Mouse (Mus musculus): Measurements from ENCODE around the gene Rnf220. TPM values are rescaled to one million over a fixed set of nuclear protein-coding genes. Genes with fewer than 3 reads are reported as not detected.

The Rnf220 gene
- total and polyA plus RNA-seq, 2 experiments from 2014 or later, result 25.6 to 62.3 TPM

DNA sequence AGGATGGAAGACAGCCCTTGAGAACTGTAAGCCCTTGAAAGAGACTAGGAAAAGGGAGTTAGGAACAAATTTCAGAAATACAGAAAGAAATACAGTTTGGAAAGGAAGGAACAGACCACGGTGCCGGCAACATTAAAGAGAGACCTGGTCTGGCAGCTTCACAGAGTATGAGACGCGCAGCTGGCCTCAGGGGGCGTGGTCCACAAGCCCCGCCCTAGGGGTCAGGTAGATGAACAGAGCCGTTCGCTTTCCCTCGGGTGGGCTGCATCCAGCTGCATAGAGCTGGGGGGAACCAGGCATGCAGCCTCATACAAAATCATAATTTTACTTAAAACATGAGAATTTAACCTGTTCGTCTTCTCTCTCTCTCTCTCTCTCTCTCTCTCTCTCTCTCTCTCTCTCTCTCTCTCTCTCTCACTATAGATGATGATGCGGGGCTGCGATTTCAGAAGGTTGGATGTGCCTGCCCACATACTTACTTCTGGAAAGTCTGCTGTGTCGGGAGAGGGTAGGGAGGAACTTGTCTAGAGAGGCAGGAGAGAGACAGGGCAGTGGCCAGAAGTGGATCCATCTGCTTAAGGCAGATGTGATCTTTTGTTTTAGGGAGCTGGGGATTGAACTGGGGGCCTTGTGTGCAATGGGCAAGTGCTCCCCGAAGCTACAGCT, 59.7 kb downstream of the Rnf220 start:
- H3K4me3 ChIP-seq (ENCODE audit: low read depth, low read length), result no peak overlapping the region
- peaks cover 7% of the 10 kb centered on the region; the same call in 1 of the 2 replicates for H3K27me3 ChIP-seq (ENCODE audit: control insufficient read depth, insufficient read depth, low read length)
- H3K36me3 ChIP-seq (replicated peaks; ENCODE audit: control insufficient read depth, insufficient read depth, low read length), result no peaks in the 10 kb centered on the region
- no peak overlapping the region for H3K4me2 ChIP-seq (ENCODE audit: low read depth, low read length)
- WGBS, result 29% methylated on average over 14 of the region's 14 CpGs
- H3K4me1 ChIP-seq (ENCODE audit: control insufficient read depth, insufficient read depth), result no peaks in the 10 kb centered on the region
- ATAC-seq (ENCODE audit: insufficient read depth, low read depth) (no peak), DNase-seq (ENCODE audit: low spot score) (no peak)
- TF ChIP-seq EP300 (IDR thresholded peaks at IDR 0.05; ENCODE audit: low read depth) (no peak), CTCF (IDR thresholded peaks at IDR 0.05; ENCODE audit: low read depth) (no peak)
- H3K27ac ChIP-seq (ENCODE audit: low read depth), result no peak overlapping the region
- H3K9ac ChIP-seq (replicated peaks; ENCODE audit: low read depth, low read length), result no peak overlapping the region
- H3K9me3 ChIP-seq (replicated peaks; ENCODE audit: control insufficient read depth, low read length), result no peaks in the 10 kb centered on the region

GRCm38 (mm10) chr4:117434336-117434735, 62.5 kb downstream of the Rnf220 start:
- TF ChIP-seq CTCF (IDR thresholded peaks at IDR 0.05; ENCODE audit: low read depth) (no peak), EP300 (IDR thresholded peaks at IDR 0.05; ENCODE audit: low read depth) (no peak)
- H3K4me1 ChIP-seq (ENCODE audit: control insufficient read depth, insufficient read depth), result no peaks in the 10 kb centered on the region
- H3K36me3 ChIP-seq (replicated peaks; ENCODE audit: control insufficient read depth, insufficient read depth, low read length), result no peaks in the 10 kb centered on the region
- WGBS, result 81% methylated on average over 8 of the region's 8 CpGs
- H3K9ac ChIP-seq (replicated peaks; ENCODE audit: low read depth, low read length), result no peak overlapping the region
- no peak overlapping the region for H3K4me2 ChIP-seq (ENCODE audit: low read depth, low read length)
- no peaks in the 10 kb centered on the region for H3K9me3 ChIP-seq (replicated peaks; ENCODE audit: control insufficient read depth, low read length)
- DNase-seq (ENCODE audit: low spot score) (no peak), ATAC-seq (ENCODE audit: insufficient read depth, low read depth) (no peak)
- H3K27ac ChIP-seq (ENCODE audit: low read depth), result no peak overlapping the region
- H3K4me3 ChIP-seq (ENCODE audit: low read depth, low read length), result no peak overlapping the region
- H3K27me3 ChIP-seq (ENCODE audit: control insufficient read depth, insufficient read depth, low read length), result peaks cover 12% of the 10 kb centered on the region; the same call in 1 of the 2 replicates

- Histone ChIP-seq H3K27ac (ENCODE audit: low read depth) (no peak overlapping the region), H3K27me3 (ENCODE audit: control insufficient read depth, insufficient read depth, low read length) (0 out of 2 replicates have a peak, but pooled peaks cover 5% of the 10 kb centered on the region), H3K4me1 (ENCODE audit: control insufficient read depth, insufficient read depth) (no peaks in the 10 kb centered on the region), H3K4me3 (ENCODE audit: low read depth, low read length) (no peak overlapping the region), H3K4me2 (ENCODE audit: low read depth, low read length) (no peak overlapping the region), H3K36me3 (replicated peaks; ENCODE audit: control insufficient read depth, insufficient read depth, low read length) (no peaks in the 10 kb centered on the region), H3K9me3 (replicated peaks; ENCODE audit: control insufficient read depth, low read length) (no peaks in the 10 kb centered on the region), H3K9ac (replicated peaks; ENCODE audit: low read depth, low read length) (no peak overlapping the region)
- ATAC-seq (ENCODE audit: insufficient read depth, low read depth) (no peak), DNase-seq (ENCODE audit: low spot score) (no peak)
- TF ChIP-seq CTCF (IDR thresholded peaks at IDR 0.05; ENCODE audit: low read depth), result no peak
- no peak for TF ChIP-seq EP300 (IDR thresholded peaks at IDR 0.05; ENCODE audit: low read depth)
- 56% methylated on average over 9 of the region's 9 CpGs for WGBS
These were observed 67.2 kb downstream of the Rnf220 start for GRCm38 (mm10) chr4:117429604-117430003.

DNA sequence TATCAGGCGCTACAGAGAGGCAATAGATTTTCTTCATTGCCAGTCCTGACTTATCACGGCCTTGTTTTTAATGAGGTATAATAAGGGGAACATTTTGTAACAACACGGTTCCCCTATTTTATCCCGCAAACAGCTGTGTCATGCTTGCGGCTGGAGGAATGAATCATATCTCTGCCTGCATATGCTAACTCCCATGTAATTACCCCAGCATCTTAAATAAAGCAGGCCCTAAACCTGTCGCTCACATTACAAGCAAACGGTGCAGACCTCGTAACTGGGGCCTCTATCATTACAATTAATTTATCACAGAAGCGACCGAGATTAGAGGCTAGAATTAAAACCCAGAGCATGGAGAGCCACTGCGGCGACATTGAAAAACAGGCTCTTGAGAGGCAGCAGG, 69.3 kb downstream of the Rnf220 start:
- ATAC-seq (ENCODE audit: insufficient read depth, low read depth), result no peak
- Histone ChIP-seq H3K4me2 (ENCODE audit: low read depth, low read length) (no peak overlapping the region), H3K4me3 (ENCODE audit: low read depth, low read length) (no peak overlapping the region), H3K27me3 (ENCODE audit: control insufficient read depth, insufficient read depth, low read length) (0 out of 2 replicates have a peak, but pooled peaks cover 5% of the 10 kb centered on the region), H3K9me3 (replicated peaks; ENCODE audit: control insufficient read depth, low read length) (no peaks in the 10 kb centered on the region), H3K36me3 (replicated peaks; ENCODE audit: control insufficient read depth, insufficient read depth, low read length) (no peaks in the 10 kb centered on the region), H3K27ac (ENCODE audit: low read depth) (no peak overlapping the region), H3K4me1 (ENCODE audit: control insufficient read depth, insufficient read depth) (no peaks in the 10 kb centered on the region), H3K9ac (replicated peaks; ENCODE audit: low read depth, low read length) (no peak overlapping the region)
- no peak for DNase-seq (ENCODE audit: low spot score)
- TF ChIP-seq CTCF (IDR thresholded peaks at IDR 0.05; ENCODE audit: low read depth) (no peak), EP300 (IDR thresholded peaks at IDR 0.05; ENCODE audit: low read depth) (no peak)
- 42% methylated on average over 12 of the region's 12 CpGs for WGBS

- DNase-seq (ENCODE audit: low spot score) (no peak), ATAC-seq (ENCODE audit: insufficient read depth, low read depth) (no peak)
- H3K4me2 ChIP-seq (ENCODE audit: low read depth, low read length), result no peak overlapping the region
- H3K9ac ChIP-seq (replicated peaks; ENCODE audit: low read depth, low read length), result no peak overlapping the region
- H3K4me3 ChIP-seq (ENCODE audit: low read depth, low read length), result no peak overlapping the region
- H3K27ac ChIP-seq (ENCODE audit: low read depth), result no peak overlapping the region
- no peaks in the 10 kb centered on the region for H3K9me3 ChIP-seq (replicated peaks; ENCODE audit: control insufficient read depth, low read length)
- 82% methylated on average over 7 of the region's 7 CpGs for WGBS
- H3K4me1 ChIP-seq (ENCODE audit: control insufficient read depth, insufficient read depth), result no peaks in the 10 kb centered on the region
- no peaks in the 10 kb centered on the region for H3K27me3 ChIP-seq (ENCODE audit: control insufficient read depth, insufficient read depth, low read length)
- TF ChIP-seq CTCF (IDR thresholded peaks at IDR 0.05; ENCODE audit: low read depth) (no peak), EP300 (IDR thresholded peaks at IDR 0.05; ENCODE audit: low read depth) (no peak)
- H3K36me3 ChIP-seq (replicated peaks; ENCODE audit: control insufficient read depth, insufficient read depth, low read length), result no peaks in the 10 kb centered on the region
These were observed 75.8 kb downstream of the Rnf220 start for GRCm38 (mm10) chr4:117421077-117421476.

- 78% methylated on average over 1 of the region's 1 CpGs for WGBS
These were observed 80.0 kb downstream of the Rnf220 start for GRCm38 (mm10) chr4:117416827-117417226.

More at GRCm38 (mm10) chr4:117416827-117417226, 80.0 kb downstream of the Rnf220 start:
- Histone ChIP-seq H3K27me3 (ENCODE audit: control insufficient read depth, insufficient read depth, low read length) (no peaks in the 10 kb centered on the region), H3K36me3 (replicated peaks; ENCODE audit: control insufficient read depth, insufficient read depth, low read length) (no peaks in the 10 kb centered on the region), H3K4me1 (ENCODE audit: control insufficient read depth, insufficient read depth) (no peaks in the 10 kb centered on the region), H3K4me3 (ENCODE audit: low read depth, low read length) (no peak overlapping the region), H3K9me3 (replicated peaks; ENCODE audit: control insufficient read depth, low read length) (no peaks in the 10 kb centered on the region), H3K27ac (ENCODE audit: low read depth) (no peak overlapping the region), H3K9ac (replicated peaks; ENCODE audit: low read depth, low read length) (no peak overlapping the region), H3K4me2 (ENCODE audit: low read depth, low read length) (no peak overlapping the region)
- ATAC-seq (ENCODE audit: insufficient read depth, low read depth) (no peak), DNase-seq (ENCODE audit: low spot score) (no peak)
- TF ChIP-seq EP300 (IDR thresholded peaks at IDR 0.05; ENCODE audit: low read depth), result no peak
- no peak for TF ChIP-seq CTCF (IDR thresholded peaks at IDR 0.05; ENCODE audit: low read depth)
